Mouse (Mus musculus): ENCODE results near the gene Me1. TPM values are rescaled to one million over a fixed set of nuclear protein-coding genes. Genes with fewer than 3 reads are reported as not detected.
A peak's percentile ranks its signal among the peaks of the same experiment; 100 is the strongest.

Me1 gene
- total RNA-seq (2021) = 10 to 100 TPM; 40.0 to 41.5 TPM
- long read RNA-seq, experiment 1, transcript Me1-201 (14 exons, 3,288 nt) = major isoform, 118 of 126 reads
- long read RNA-seq, experiment 1, partial matches to known transcripts = 2 of 126 reads
- long read RNA-seq, experiment 1, other reads (novel, unspliced or antisense) = 6 of 126 reads
- long read RNA-seq, experiment 2, transcript Me1-201 (14 exons, 3,288 nt) = major isoform, 97 of 108 reads
- long read RNA-seq, experiment 2, partial matches to known transcripts = 6 of 108 reads
- long read RNA-seq, experiment 2, other reads (novel, unspliced or antisense) = 5 of 108 reads

- DNase-seq = no peak
Measured at GRCm38 (mm10) chr9:86695818-86696261, at the start of gene Me1. Gene Me1 (minus strand): TSS chr9:86695953.

- DNase-seq = no peak
Measured at GRCm38 (mm10) chr9:86744041-86744440, 48.3 kb upstream of the Me1 start.

- peak; percentile 6 for DNase-seq
Measured at GRCm38 (mm10) chr9:86742959-86743911, 47.5 kb upstream of the Me1 start, which contains the start of gene Prss35. Gene Prss35 (plus strand): TSS chr9:86743649.

- DNase-seq = no peak
Measured at GRCm38 (mm10) chr9:86739971-86740370, 44.2 kb upstream of the Me1 start.

- no peak for DNase-seq
Measured at GRCm38 (mm10) chr9:86738801-86739200, 43.0 kb upstream of the Me1 start.

GRCm38 (mm10) chr9:86738067-86738466, 42.3 kb upstream of the Me1 start:
- no peak for DNase-seq

GRCm38 (mm10) chr9:86736991-86737390, 41.2 kb upstream of the Me1 start:
- DNase-seq = no peak

- DNase-seq = no peak
Measured at GRCm38 (mm10) chr9:86734795-86735194, 39.0 kb upstream of the Me1 start.

GRCm38 (mm10) chr9:86734357-86734756, 38.6 kb upstream of the Me1 start:
- DNase-seq = no peak

- DNase-seq = no peak
Measured at GRCm38 (mm10) chr9:86729811-86730210, 34.1 kb upstream of the Me1 start.

- no peak for DNase-seq
Measured at GRCm38 (mm10) chr9:86729084-86729483, 33.3 kb upstream of the Me1 start.

- no peak for DNase-seq
Measured at GRCm38 (mm10) chr9:86728214-86728814, 32.6 kb upstream of the Me1 start.

- no peak for DNase-seq
Measured at GRCm38 (mm10) chr9:86726381-86726720, 30.6 kb upstream of the Me1 start.

- DNase-seq = no peak
Measured at GRCm38 (mm10) chr9:86725604-86726380, 30.0 kb upstream of the Me1 start.

GRCm38 (mm10) chr9:86725066-86725465, 29.3 kb upstream of the Me1 start:
- DNase-seq = no peak

- no peak for DNase-seq
Measured at GRCm38 (mm10) chr9:86720794-86721193, 25.0 kb upstream of the Me1 start.

GRCm38 (mm10) chr9:86720227-86720626, 24.5 kb upstream of the Me1 start:
- DNase-seq = no peak

- no peak for DNase-seq
Measured at GRCm38 (mm10) chr9:86717119-86717518, 21.4 kb upstream of the Me1 start.

- DNase-seq = no peak
Measured at GRCm38 (mm10) chr9:86716540-86716939, 20.8 kb upstream of the Me1 start.

- DNase-seq = no peak
Measured at GRCm38 (mm10) chr9:86714089-86714488, 18.3 kb upstream of the Me1 start.

GRCm38 (mm10) chr9:86712648-86713047, 16.9 kb upstream of the Me1 start:
- no peak for DNase-seq

- DNase-seq = no peak
Measured at GRCm38 (mm10) chr9:86710091-86710634, 14.4 kb upstream of the Me1 start.

Data from gastrocnemius, postnatal 10 days (tissue).